Mouse (Mus musculus): ENCODE results near the gene Gm2004.
"Not testable (repeated sequence)": the region's sequence is repeated elsewhere in the genome, so short reads cannot be mapped to it uniquely, and the experiment has no call there.

Gm2004 gene

DNA sequence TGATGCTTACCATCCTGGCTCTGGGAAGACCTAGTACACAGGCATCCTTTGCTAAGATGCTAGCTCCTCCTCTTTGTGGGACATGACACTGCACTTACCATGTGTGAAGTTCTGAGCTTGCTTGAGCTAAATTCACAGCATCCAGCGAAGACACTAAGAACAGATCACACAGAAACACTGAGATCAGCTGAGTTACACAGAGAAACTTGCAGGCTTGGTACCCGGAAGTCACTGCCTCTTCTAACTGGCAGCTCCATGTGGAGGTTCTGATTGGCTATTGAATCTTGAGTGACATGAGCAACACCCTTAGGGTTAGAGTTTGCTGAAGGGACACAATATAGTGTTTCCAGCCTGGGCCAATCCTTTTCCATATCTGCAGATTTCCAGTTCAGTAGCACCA, at the start of gene Gm2004:
Gene Gm2004, minus strand, starts transcription at position 101 of the 400 bp plus-strand sequence.
- not testable (repeated sequence) for DNase-seq (ENCODE audit: low spot score in 2 of 2)

Measured in right cerebral cortex, postnatal 36 days (tissue).